Mouse (Mus musculus) MEL (cell line): ENCODE measurements around the gene Trpm3. TPM values are rescaled to one million over a fixed set of nuclear protein-coding genes. Genes with fewer than 3 reads are reported as not detected.
A peak's percentile ranks its signal among the peaks of the same experiment; 100 is the strongest.

Experiments used
- DNase-seq: peaks from one replicate; pipeline ENCODE4 v3.0.0; 2011; ENCODE audit warnings: low read depth, low spot score
- H3K27ac ChIP-seq: 2 replicates; pipeline ENCODE4 v1.5.1; 2012; ENCODE audit warnings: low read depth, mild to moderate bottlenecking, control low read depth, low read length, moderate library complexity; ENCODE audit not compliant: control insufficient read depth
- H3K27me3 ChIP-seq, 2 experiments: fragments of 150-350 bp in 1 of 2; sonication (generic) in 1 of 2; 2 replicates each; pipeline ENCODE4 v1.6.1; 2012; ENCODE audit warnings: low read length in 2 of 2, mild to moderate bottlenecking in 2 of 2, improper control_type of control experiment in 1 of 2, moderate library complexity in 1 of 2; ENCODE audit not compliant: insufficient read depth in 2 of 2, control insufficient read depth in 1 of 2
- H3K36me3 ChIP-seq, 2 experiments: 2 replicates each; pipeline ENCODE4 v1.6.1; 2012 to 2014; ENCODE audit warnings: low read length in 2 of 2, improper control_type of control experiment in 1 of 2, inconsistent platforms in 1 of 2, mild to moderate bottlenecking in 1 of 2; ENCODE audit not compliant: insufficient read depth in 2 of 2, control insufficient read depth in 1 of 2
- H3K4me1 ChIP-seq, 2 experiments: fragments of 150-350 bp in 1 of 2; sonication (generic) in 1 of 2; 2 replicates each; pipeline ENCODE4 v1.6.1; 2012; ENCODE audit warnings: low read length in 2 of 2, improper control_type of control experiment in 1 of 2, mild to moderate bottlenecking in 1 of 2; ENCODE audit not compliant: insufficient read depth in 2 of 2, control insufficient read depth in 1 of 2
- H3K4me3 ChIP-seq, 2 experiments: fragments of 150-350 bp in 1 of 2; sonication (generic) in 1 of 2; 2 replicates each; pipeline ENCODE4 v1.5.1; 2012; ENCODE audit warnings: low read depth in 2 of 2, low read length in 2 of 2, mild to moderate bottlenecking in 2 of 2, moderate library complexity in 2 of 2, control low read depth in 1 of 2, improper control_type of control experiment in 1 of 2; ENCODE audit not compliant: control insufficient read depth in 1 of 2, insufficient read depth in 1 of 2
- H3K79me2 ChIP-seq: 2 replicates; pipeline ENCODE4 v1.6.1; 2012; ENCODE audit warnings: mild to moderate bottlenecking, low read length, moderate library complexity; ENCODE audit not compliant: control insufficient read depth, poor library complexity, insufficient read depth
- H3K9ac ChIP-seq: 2 replicates; pipeline ENCODE4 v1.6.1; 2012; ENCODE audit warnings: low read depth, mild to moderate bottlenecking, control low read depth, low read length, moderate library complexity; ENCODE audit not compliant: control insufficient read depth, poor library complexity, severe bottlenecking
- H3K9me3 ChIP-seq: fragments of 150-350 bp; sonication (generic); replicated peaks from 2 replicates; pipeline ENCODE4 v1.6.1; 2012; ENCODE audit warnings: mild to moderate bottlenecking, low read length, improper control_type of control experiment, moderate library complexity; ENCODE audit not compliant: insufficient read depth
- CTCF ChIP-seq, 3 experiments: IDR thresholded peaks in 2 of 3; conservative IDR thresholded peaks in 1 of 3; 2 replicates each; pipeline ENCODE4 v1.5.1; 2011 to 2012; ENCODE audit warnings: low read length in 3 of 3, low read depth in 2 of 3, mild to moderate bottlenecking in 2 of 3, improper control_type of control experiment in 1 of 3, inconsistent platforms in 1 of 3, mixed read lengths in 1 of 3, moderate library complexity in 1 of 3; ENCODE audit not compliant: control insufficient read depth in 1 of 3, insufficient read depth in 1 of 3, poor library complexity in 1 of 3, severe bottlenecking in 1 of 3
- E2F4 ChIP-seq: IDR thresholded peaks from 2 replicates; pipeline ENCODE4 v1.6.1; 2011; ENCODE audit warnings: low read depth, low read length, improper control_type of control experiment, borderline replicate concordance
- EP300 ChIP-seq, 2 experiments: IDR thresholded peaks; 2 replicates each; pipeline ENCODE4 v1.6.1; 2011; ENCODE audit warnings: improper control_type of control experiment in 2 of 2, low read length in 2 of 2, low read depth in 1 of 2, mild to moderate bottlenecking in 1 of 2
- GATA1 ChIP-seq: IDR thresholded peaks from 2 replicates; pipeline ENCODE4 v1.6.1; 2011; ENCODE audit warnings: low read depth, low read length, improper control_type of control experiment
- MEF2A ChIP-seq: IDR thresholded peaks from 2 replicates; pipeline ENCODE4 v1.6.1; 2014; ENCODE audit warnings: low read depth, mild to moderate bottlenecking, inconsistent platforms, low read length, improper control_type of control experiment; ENCODE audit not compliant: poor library complexity, insufficient replicate concordance, severe bottlenecking; ENCODE audit errors: extremely low read depth
- MXI1 ChIP-seq: IDR thresholded peaks from 2 replicates; pipeline ENCODE4 v1.6.1; 2011; ENCODE audit warnings: mild to moderate bottlenecking, low read depth, low read length, improper control_type of control experiment
- NELFE ChIP-seq: IDR thresholded peaks from 2 replicates; pipeline ENCODE4 v1.6.1; 2011; ENCODE audit warnings: low read depth, low read length, improper control_type of control experiment
- POLR2A ChIP-seq, 2 experiments: IDR thresholded peaks; 2 replicates each; pipeline ENCODE4 v1.6.1; 2011 to 2012; ENCODE audit warnings: low read length in 2 of 2, mild to moderate bottlenecking in 2 of 2, control low read depth in 1 of 2, improper control_type of control experiment in 1 of 2, low read depth in 1 of 2, moderate library complexity in 1 of 2; ENCODE audit not compliant: control insufficient read depth in 1 of 2, insufficient read depth in 1 of 2, poor library complexity in 1 of 2
- POLR2AphosphoS5 ChIP-seq: IDR thresholded peaks from 2 replicates; pipeline ENCODE4 v1.6.1; 2012; ENCODE audit warnings: low read depth, borderline replicate concordance, mild to moderate bottlenecking, inconsistent platforms, low read length, moderate library complexity, mixed read lengths
- RAD21 ChIP-seq: IDR thresholded peaks from 2 replicates; pipeline ENCODE4 v1.6.1; 2011; ENCODE audit warnings: mild to moderate bottlenecking, low read depth, low read length, improper control_type of control experiment
- RCOR1 ChIP-seq: IDR thresholded peaks from 2 replicates; pipeline ENCODE4 v1.6.1; 2012; ENCODE audit warnings: low read depth, mild to moderate bottlenecking, inconsistent platforms, low read length, improper control_type of control experiment
- SMC3 ChIP-seq: IDR thresholded peaks from 2 replicates; pipeline ENCODE4 v1.6.1; 2011; ENCODE audit warnings: low read depth, low read length, improper control_type of control experiment
- TBP ChIP-seq: IDR thresholded peaks from 2 replicates; pipeline ENCODE4 v1.8.0; 2011; ENCODE audit warnings: low read depth, low read length, improper control_type of control experiment
- UBTF ChIP-seq: IDR thresholded peaks from 2 replicates; pipeline ENCODE4 v1.6.1; 2012; ENCODE audit warnings: low read depth, mild to moderate bottlenecking, inconsistent platforms, low read length, improper control_type of control experiment, moderate library complexity, borderline replicate concordance; ENCODE audit not compliant: insufficient read depth
- ZC3H11A ChIP-seq: IDR thresholded peaks from 2 replicates; pipeline ENCODE4 v1.6.1; 2012; ENCODE audit warnings: low read depth, mild to moderate bottlenecking, inconsistent platforms, low read length, improper control_type of control experiment
- ZMIZ1 ChIP-seq: IDR thresholded peaks from 2 replicates; pipeline ENCODE4 v1.6.1; 2012; ENCODE audit warnings: low read depth, mild to moderate bottlenecking, inconsistent platforms, low read length, improper control_type of control experiment, moderate library complexity
- ZNF384 ChIP-seq: IDR thresholded peaks from 2 replicates; pipeline ENCODE4 v1.6.1; 2012; ENCODE audit warnings: low read depth, mild to moderate bottlenecking, inconsistent platforms, low read length, improper control_type of control experiment
- polyA plus RNA-seq, 2 experiments: library from polyadenylated mRNA; stranded (reverse) in 1 of 2; unstranded in 1 of 2; fragments of >175 nt in 1 of 2; fragments of >200 nt in 1 of 2; gene quantifications; 2 replicates each; pipeline versions ENCODE4 v1.2.1 to v1.2.4; 2012; ENCODE audit warnings: low replicate concordance in 2 of 2, low read depth in 1 of 2; ENCODE audit not compliant: insufficient read length in 2 of 2, insufficient read depth in 1 of 2, missing spikeins in 1 of 2
- total RNA-seq: library from RNA; depleted of rRNA; stranded (reverse); fragments of 300-350 nt; gene quantifications from 2 replicates; pipeline ENCODE4 v1.2.3, GENCODE M21; 2012

Gene Trpm3
- total and polyA plus RNA-seq, 3 experiments = not detected

- no peak for DNase-seq
- no peak overlapping the region for H3K9ac ChIP-seq
- H3K36me3 ChIP-seq = peaks cover 0 to 6% of the 10 kb centered on the region in 2 experiments; a peak in 2 of 4 replicates
- H3K27me3 ChIP-seq = no peaks in the 10 kb centered on the region
- H3K4me1 ChIP-seq = peaks cover 5 to 9% of the 10 kb centered on the region in 2 experiments; a peak in 3 of 4 replicates
- H3K4me3 ChIP-seq = no peak overlapping the region
- H3K9me3 ChIP-seq = no peaks in the 10 kb centered on the region
- TF ChIP-seq ZNF384 (no peak), POLR2A (IDR thresholded peaks at IDR 0.05; ENCODE audit: control insufficient read depth in 1 of 2, insufficient read depth in 1 of 2, low read depth in 1 of 2, low read length in 2 of 2, poor library complexity in 1 of 2) (no peak), EP300 (IDR thresholded peaks at IDR 0.05; ENCODE audit: low read depth in 1 of 2, low read length in 2 of 2) (no peak), UBTF (no peak), POLR2AphosphoS5 (no peak), GATA1 (no peak), NELFE (no peak), RCOR1 (no peak), ZMIZ1 (no peak), MEF2A (no peak)
- TF ChIP-seq, all 39 proteins: peak for 0
- H3K27ac ChIP-seq = no peak overlapping the region
- H3K79me2 ChIP-seq = no peaks in the 10 kb centered on the region
Observed at GRCm38 (mm10) chr19:22303021-22303951, 164.4 kb downstream of the Trpm3 start.

- H3K4me1 ChIP-seq = peaks cover 5 to 9% of the 10 kb centered on the region in 2 experiments; a peak in 3 of 4 replicates
- H3K9me3 ChIP-seq = no peaks in the 10 kb centered on the region
- H3K9ac ChIP-seq = peak overlapping the region; percentile 44
- H3K36me3 ChIP-seq = peaks cover 0 to 9% of the 10 kb centered on the region in 2 experiments; a peak in 2 of 4 replicates
- peak; percentile 42 to 66 (median 50) for TF ChIP-seq CTCF (IDR thresholded peaks at IDR 0.05 in 2 of 3, conservative IDR thresholded peaks at IDR 0.05 in 1 of 3; ENCODE audit: control insufficient read depth in 1 of 3, insufficient read depth in 1 of 3, low read depth in 2 of 3, low read length in 3 of 3, poor library complexity in 1 of 3, severe bottlenecking in 1 of 3)
- peak; percentile 39; the same call in 1 of the 2 replicates for TF ChIP-seq ZNF384
- TF ChIP-seq RAD21 = peak; percentile 62
- TF ChIP-seq MXI1 = no peak
- no peak for TF ChIP-seq E2F4
- peak; percentile 40 for TF ChIP-seq ZC3H11A
- TF ChIP-seq SMC3 = peak; percentile 62
- no peak for TF ChIP-seq TBP
- H3K79me2 ChIP-seq = no peaks in the 10 kb centered on the region
- peak overlapping the region; percentile 43 to 45; a peak in 3 of 4 replicates for H3K4me3 ChIP-seq
- no peak overlapping the region for H3K27ac ChIP-seq
- peak; percentile 85 for DNase-seq
- H3K27me3 ChIP-seq = no peaks in the 10 kb centered on the region
Observed at GRCm38 (mm10) chr19:22303952-22304655, 165.3 kb downstream of the Trpm3 start.
